Mouse (Mus musculus) bone marrow, adult 2 months (tissue): ENCODE measurements at regions not wholly inside any gene's neighbourhood (a gene's known extent, or its start where the extent isn't known, plus 50 kb on each side); places are given as distances from the start of the nearest gene placed in this dataset.

Source experiments
- H3K27ac ChIP-seq: fragments of 200-500 bp; 2 replicates; pipeline ENCODE4 v1.5.1; 2012; ENCODE audit warnings: low read depth, mild to moderate bottlenecking, control low read depth, inconsistent platforms, low read length; ENCODE audit not compliant: control insufficient read depth, poor library complexity, insufficient read depth
- H3K4me1 ChIP-seq: fragments of 200-500 bp; 2 replicates; pipeline ENCODE4 v1.6.1; 2011; ENCODE audit warnings: low read length; ENCODE audit not compliant: control insufficient read depth, insufficient read depth
- H3K4me3 ChIP-seq: fragments of 200-500 bp; replicated peaks from 2 replicates; pipeline ENCODE3; 2011; ENCODE audit warnings: mild to moderate bottlenecking, low read depth, low read length, control low read depth; ENCODE audit not compliant: control insufficient read depth
- CTCF ChIP-seq: fragments of 200-500 bp; IDR thresholded peaks from 2 replicates; pipeline ENCODE4 v1.5.1; 2011; ENCODE audit warnings: low read length, control low read depth; ENCODE audit not compliant: control insufficient read depth, insufficient read depth
- POLR2A ChIP-seq: fragments of 200-500 bp; IDR thresholded peaks from 2 replicates; pipeline ENCODE4 v1.6.1; 2011; ENCODE audit warnings: low read depth, mild to moderate bottlenecking, control low read depth, low read length, borderline replicate concordance; ENCODE audit not compliant: control insufficient read depth
- WGBS: fragments of 180-500 bp; shearing (Covaris S2); methylation state at CpG from one replicate; pipeline ENCODE4 v1.1.7; 2018; 5-methylcytosine and 5-hydroxymethylcytosine counted together

DNA sequence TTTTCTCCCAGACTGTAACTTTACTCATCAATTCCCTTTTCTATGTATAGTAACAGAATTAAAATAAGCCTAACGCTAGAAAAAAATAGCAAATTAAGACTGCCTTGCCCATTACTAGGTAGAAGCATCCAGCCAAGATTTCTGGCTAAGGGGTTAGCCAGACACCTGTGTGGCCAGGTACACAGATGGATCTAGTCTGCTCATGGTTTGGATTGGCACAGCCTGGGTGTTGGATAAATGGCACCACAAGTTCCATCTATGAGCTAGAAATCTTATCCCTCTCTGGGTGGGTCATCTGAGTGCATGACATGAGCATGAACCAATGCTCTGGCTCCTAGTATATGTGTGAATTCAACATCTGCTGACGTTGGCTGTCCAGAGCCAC, 383.7 kb downstream of the Zfp536 start:
- H3K27ac ChIP-seq: no peak overlapping the region
- no peaks in the 10 kb centered on the region for H3K4me1 ChIP-seq
- no peak overlapping the region for H3K4me3 ChIP-seq
- TF ChIP-seq CTCF (no peak), POLR2A (no peak)
- WGBS: 75% methylated on average over 2 of the region's 2 CpGs

DNA sequence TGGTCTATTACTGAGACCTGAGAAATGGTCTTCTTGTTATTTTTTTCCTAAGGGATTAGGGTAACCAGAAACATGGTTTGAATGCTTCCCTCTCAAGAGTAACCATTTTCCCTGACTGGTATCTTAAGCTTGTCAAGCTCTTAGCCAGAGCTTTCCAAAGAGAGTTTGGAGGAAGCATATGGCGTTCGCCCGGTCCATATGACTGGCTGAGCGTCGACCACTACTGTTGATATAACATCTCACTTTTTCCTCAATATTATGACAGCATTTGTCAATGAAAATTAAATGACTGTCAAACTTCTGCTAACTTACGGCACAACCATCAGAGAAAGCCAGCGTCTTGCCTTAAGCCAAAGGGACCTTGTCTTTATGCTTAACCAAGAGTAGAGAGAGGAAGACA, 383.2 kb downstream of the Zfp536 start:
- Histone ChIP-seq H3K4me3 (no peak overlapping the region), H3K4me1 (no peaks in the 10 kb centered on the region), H3K27ac (no peak overlapping the region)
- TF ChIP-seq POLR2A (no peak), CTCF (no peak)
- 85% methylated on average over 7 of the region's 7 CpGs for WGBS

DNA sequence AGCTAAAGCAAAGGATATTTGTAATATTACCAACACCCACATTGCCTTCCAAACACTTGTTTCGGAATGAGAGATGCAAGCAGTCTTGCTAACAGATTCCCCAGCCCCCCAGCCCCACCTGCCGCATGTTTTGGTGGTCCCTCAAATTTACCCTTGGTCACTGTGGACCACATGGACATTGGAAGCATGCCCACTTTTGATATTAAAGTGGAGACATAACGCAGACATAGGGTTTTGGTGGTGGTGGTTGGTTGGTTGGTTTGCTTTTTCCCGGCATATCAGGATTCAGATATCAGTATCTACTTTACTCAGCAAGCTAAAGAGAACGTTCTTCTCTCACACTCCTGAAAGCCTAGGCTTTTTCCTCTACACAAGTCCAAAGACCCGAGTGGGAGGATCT, 381.3 kb downstream of the Zfp536 start:
- no peak overlapping the region for H3K27ac ChIP-seq
- no peaks in the 10 kb centered on the region for H3K4me1 ChIP-seq
- 76% methylated on average over 6 of the region's 6 CpGs for WGBS
- H3K4me3 ChIP-seq: no peak overlapping the region
- TF ChIP-seq CTCF: no peak
- TF ChIP-seq POLR2A: no peak

DNA sequence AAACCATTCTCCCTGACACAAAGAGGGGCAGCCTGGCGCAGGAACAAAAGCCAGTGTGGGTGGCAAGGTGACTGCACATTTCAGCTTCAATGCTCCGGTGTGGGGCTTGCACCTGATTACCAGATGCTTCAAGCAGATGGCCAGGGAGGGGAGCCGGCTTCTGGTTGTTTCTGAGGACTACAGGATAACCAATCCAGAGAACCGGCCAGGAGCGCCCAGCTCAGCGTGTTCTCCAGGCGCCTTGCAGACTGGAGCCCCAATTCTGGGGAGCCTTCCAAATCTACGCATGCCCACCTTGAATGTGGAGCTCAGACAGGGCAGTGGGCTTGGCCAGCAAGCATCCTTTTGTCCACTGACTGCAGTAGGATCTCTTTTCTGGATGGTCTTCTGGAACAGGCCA, 380.8 kb downstream of the Zfp536 start:
- Histone ChIP-seq H3K4me3 (no peak overlapping the region), H3K4me1 (no peaks in the 10 kb centered on the region), H3K27ac (no peak overlapping the region)
- TF ChIP-seq CTCF (no peak), POLR2A (no peak)
- 81% methylated on average over 8 of the region's 8 CpGs for WGBS

DNA sequence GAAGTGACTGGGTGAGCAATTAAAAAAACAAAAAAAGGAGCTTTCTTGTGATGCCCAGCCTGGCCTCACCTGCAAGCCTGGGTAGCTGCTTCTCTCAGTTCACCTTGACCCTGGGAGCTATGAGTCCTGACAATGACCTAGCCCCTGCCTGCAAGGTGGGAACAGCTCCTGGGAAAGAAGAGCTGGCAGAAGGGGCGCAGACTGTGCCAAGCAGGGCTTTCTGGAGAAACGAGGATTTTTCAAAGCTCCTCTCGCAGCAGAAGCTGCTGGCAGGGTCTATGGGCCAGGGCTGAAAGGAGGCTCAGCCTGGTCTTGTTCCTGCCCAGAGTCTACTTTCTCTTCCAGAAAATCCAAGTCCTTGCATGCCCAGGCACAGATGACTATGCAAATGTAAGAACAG, 380.4 kb downstream of the Zfp536 start:
- 71% methylated on average over 3 of the region's 3 CpGs for WGBS
- no peaks in the 10 kb centered on the region for H3K4me1 ChIP-seq

DNA sequence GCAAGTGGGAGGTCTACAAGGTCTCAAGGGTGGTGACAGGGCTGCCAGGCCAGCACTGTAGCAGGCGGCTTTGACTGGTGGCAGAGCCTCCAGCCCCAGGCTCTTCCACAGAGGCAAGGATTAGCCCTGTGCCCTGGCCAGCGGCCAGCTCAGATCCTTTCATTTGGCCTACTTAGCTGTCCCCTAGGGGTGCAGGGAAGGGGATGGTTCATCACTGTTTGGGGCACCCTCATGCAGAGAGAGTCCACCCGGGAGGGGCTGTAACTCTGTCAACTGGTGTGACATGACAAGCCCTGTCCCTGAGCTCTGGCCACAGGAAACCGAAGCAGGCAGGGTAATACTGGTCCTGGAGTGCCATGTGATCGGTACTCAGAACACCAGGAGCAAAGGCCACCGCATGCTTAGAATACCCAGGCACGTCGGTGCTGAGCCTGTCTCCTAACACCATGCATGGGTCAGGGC, 378.4 kb downstream of the Zfp536 start:
- WGBS: 78% methylated on average over 8 of the region's 8 CpGs
- Histone ChIP-seq H3K27ac (no peak overlapping the region), H3K4me3 (no peak overlapping the region), H3K4me1 (no peaks in the 10 kb centered on the region)
- TF ChIP-seq CTCF (no peak), POLR2A (no peak)

More for the DNA sequence above, 380.4 kb downstream of the Zfp536 start:
- no peak overlapping the region for H3K27ac ChIP-seq
- H3K4me3 ChIP-seq: no peak overlapping the region
- TF ChIP-seq CTCF (no peak), POLR2A (no peak)

DNA sequence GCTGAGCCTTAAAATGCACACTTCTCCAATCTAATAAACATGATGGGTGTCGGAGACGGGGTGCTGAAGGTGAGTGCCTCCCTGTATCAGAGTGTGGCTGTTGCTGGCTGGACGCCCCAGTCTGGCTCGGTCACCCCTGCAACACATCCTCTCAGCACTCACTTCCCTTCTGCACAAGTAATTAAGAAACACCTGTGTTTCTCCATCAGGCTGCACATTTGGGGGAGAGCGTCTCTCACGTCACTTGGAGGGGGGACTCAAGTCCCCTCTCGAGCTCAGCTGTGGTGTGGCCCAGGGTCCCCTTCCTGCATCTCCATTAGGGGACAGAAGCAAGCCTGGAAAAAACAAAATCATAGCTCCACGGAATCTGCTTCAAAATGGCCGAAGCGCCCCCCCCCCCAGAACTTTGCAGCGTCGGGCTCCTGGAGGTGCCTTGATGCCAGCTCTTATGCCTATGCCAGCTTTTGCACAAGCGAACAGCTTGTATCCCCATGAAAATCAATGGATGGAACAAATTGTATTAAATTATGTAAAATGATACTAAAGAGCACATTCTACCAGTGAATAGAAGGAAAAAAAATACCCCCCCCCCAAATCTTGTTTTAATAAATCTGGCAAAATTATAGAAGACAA, 377.4 kb downstream of the Zfp536 start:
- no peaks in the 10 kb centered on the region for H3K4me1 ChIP-seq
- 79% methylated on average over 13 of the region's 13 CpGs for WGBS
- no peak for TF ChIP-seq POLR2A
- no peak for TF ChIP-seq CTCF
- no peak overlapping the region for H3K4me3 ChIP-seq
- no peak overlapping the region for H3K27ac ChIP-seq

DNA sequence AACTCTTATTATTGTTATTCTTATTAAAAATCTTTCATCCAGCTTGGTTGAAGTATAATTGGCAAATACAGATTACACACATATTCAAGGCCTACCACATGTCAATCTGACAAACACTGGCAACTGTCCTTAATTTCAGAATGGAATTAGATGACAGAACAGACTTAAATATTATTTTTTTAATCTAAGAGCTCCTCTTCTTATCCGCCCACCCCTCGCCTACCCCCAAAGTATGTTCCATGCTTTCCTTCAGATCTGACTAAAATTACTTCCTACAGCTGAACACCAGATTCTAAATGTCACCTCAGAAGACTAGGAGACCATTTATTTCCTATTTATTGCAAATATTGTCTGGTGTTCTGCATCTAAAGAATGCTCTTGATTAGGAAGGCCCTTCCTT, 370.0 kb downstream of the Zfp536 start:
- TF ChIP-seq POLR2A (no peak), CTCF (no peak)
- Histone ChIP-seq H3K27ac (no peak overlapping the region), H3K4me3 (no peak overlapping the region), H3K4me1 (no peaks in the 10 kb centered on the region)
- 85% methylated on average over 2 of the region's 2 CpGs for WGBS

DNA sequence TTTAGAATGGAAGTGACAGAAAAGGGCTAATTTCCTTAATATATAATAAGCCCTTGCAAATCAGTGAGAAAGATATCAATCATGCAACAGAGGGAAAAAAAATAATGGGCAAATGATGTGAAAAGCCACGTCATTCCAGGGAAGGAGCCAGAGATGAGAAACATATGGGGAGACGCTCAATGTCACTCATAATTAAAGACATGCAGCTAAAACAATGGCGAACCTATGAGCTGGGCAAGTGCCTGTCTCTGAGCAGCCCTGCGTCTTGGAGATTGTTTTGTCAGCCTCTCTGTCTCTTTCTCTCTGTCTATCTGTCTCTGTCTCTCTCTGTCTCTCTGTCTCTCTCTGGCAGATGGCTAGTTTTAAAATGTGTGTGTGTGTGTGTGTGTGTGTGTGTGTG, 360.1 kb downstream of the Zfp536 start:
- H3K27ac ChIP-seq: no peak overlapping the region
- H3K4me1 ChIP-seq: no peaks in the 10 kb centered on the region
- TF ChIP-seq POLR2A: no peak
- no peak for TF ChIP-seq CTCF
- no peak overlapping the region for H3K4me3 ChIP-seq
- 70% methylated on average over 4 of the region's 4 CpGs for WGBS
